Mouse (Mus musculus): ENCODE data around the gene Gm16368. TPM values are rescaled to one million over a fixed set of nuclear protein-coding genes. Genes with fewer than 3 reads are reported as not detected.

Gene Gm16368
- polyA plus RNA-seq (2012; rRNA removed) = not detected in 2 replicates

DNA sequence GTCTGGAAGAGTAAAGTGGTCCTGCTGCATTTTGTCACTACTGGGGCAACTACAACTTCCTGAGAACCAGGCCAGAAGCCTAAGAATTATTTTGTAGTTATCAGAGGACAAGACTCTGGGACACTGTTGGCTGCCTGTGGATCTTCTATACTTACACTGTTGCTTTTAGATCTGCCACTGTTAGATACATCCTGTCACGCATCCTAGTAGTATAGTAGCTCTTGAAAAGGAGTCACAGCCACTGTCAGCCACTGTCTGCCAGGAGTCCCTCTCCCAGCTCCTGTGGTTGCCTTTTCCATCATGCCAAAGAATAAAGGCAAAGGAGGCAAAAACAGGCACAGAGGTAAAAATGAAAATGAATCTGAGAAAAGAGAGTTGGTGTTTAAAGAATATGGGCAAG, at the start of gene Gm16368:
Gene Gm16368 (plus strand): TSS at position 301 of the 400 bp plus-strand sequence.

Other genes starting within 250 kb of the Gm16368 start
- not detected in 2 replicates for gene Gm2001, start 241.4 kb upstream of the Gm16368 start, polyA plus RNA-seq (2012; rRNA removed)
- gene Gm2016, start 209.6 kb upstream of the Gm16368 start, polyA plus RNA-seq (2012; rRNA removed) = not detected in 2 replicates
- not detected in 2 replicates for gene Gm2022, start 188.3 kb upstream of the Gm16368 start, polyA plus RNA-seq (2012; rRNA removed)
- not detected in 2 replicates for gene Gm2035, start 163.8 kb upstream of the Gm16368 start, polyA plus RNA-seq (2012; rRNA removed)
- gene Gm2042, start 129.6 kb upstream of the Gm16368 start, polyA plus RNA-seq (2012; rRNA removed) = not detected in 2 replicates
- not detected in 2 replicates for gene Gm2075, start 71.8 kb upstream of the Gm16368 start, polyA plus RNA-seq (2012; rRNA removed)
- gene Gm6803, start 64.9 kb upstream of the Gm16368 start, polyA plus RNA-seq (2012; rRNA removed) = not detected in 2 replicates
- not detected in 2 replicates for gene Gm2056, start 56.7 kb upstream of the Gm16368 start, polyA plus RNA-seq (2012; rRNA removed)
- not detected in 2 replicates for gene Gm10436, start 98.4 kb downstream of the Gm16368 start, polyA plus RNA-seq (2012; rRNA removed)
- gene Gm8332, start 166.4 kb downstream of the Gm16368 start, polyA plus RNA-seq (2012; rRNA removed) = not detected in 2 replicates
- gene Gm5662, start 190.8 kb downstream of the Gm16368 start, polyA plus RNA-seq (2012; rRNA removed) = not detected in 2 replicates
- not detected in 2 replicates for gene Gm5039, start 240.3 kb downstream of the Gm16368 start, polyA plus RNA-seq (2012; rRNA removed)

Measured in colon, adult 2 months (tissue).